Mouse (Mus musculus) liver (tissue): ENCODE results near the gene Prdm5.

ENCODE experiments used
- DNase-seq: peaks from one replicate; pipeline ENCODE4 v3.0.0-alpha.2; 2020; ENCODE audit warnings: mixed read lengths

Gene Prdm5

GRCm38 (mm10) chr6:65834013-65834412 lies 55.2 kb downstream of the Prdm5 start:
- no peak for DNase-seq

- no peak for DNase-seq
Measured at GRCm38 (mm10) chr6:65842579-65842978, 63.8 kb downstream of the Prdm5 start.

GRCm38 (mm10) chr6:65849127-65849526 lies 70.3 kb downstream of the Prdm5 start:
- no peak for DNase-seq

GRCm38 (mm10) chr6:65849687-65850086 lies 70.9 kb downstream of the Prdm5 start:
- DNase-seq = no peak

GRCm38 (mm10) chr6:65850221-65850620 lies 71.4 kb downstream of the Prdm5 start:
- DNase-seq = no peak

GRCm38 (mm10) chr6:65854020-65854419 lies 75.2 kb downstream of the Prdm5 start:
- DNase-seq = no peak

GRCm38 (mm10) chr6:65854585-65854984 lies 75.8 kb downstream of the Prdm5 start:
- no peak for DNase-seq

GRCm38 (mm10) chr6:65860609-65861008 lies 81.8 kb downstream of the Prdm5 start:
- DNase-seq = no peak

- DNase-seq = no peak
Measured at GRCm38 (mm10) chr6:65862836-65863235, 84.0 kb downstream of the Prdm5 start.

GRCm38 (mm10) chr6:65864233-65864632 lies 85.4 kb downstream of the Prdm5 start:
- DNase-seq = no peak

GRCm38 (mm10) chr6:65864919-65865318 lies 86.1 kb downstream of the Prdm5 start:
- no peak for DNase-seq

GRCm38 (mm10) chr6:65865861-65866260 lies 87.1 kb downstream of the Prdm5 start:
- no peak for DNase-seq

- DNase-seq = no peak
Measured at GRCm38 (mm10) chr6:65871754-65872278, 93.0 kb downstream of the Prdm5 start.

- no peak for DNase-seq
Measured at GRCm38 (mm10) chr6:65878300-65878699, 99.5 kb downstream of the Prdm5 start.

- no peak for DNase-seq
Measured at GRCm38 (mm10) chr6:65888835-65889234, 110.0 kb downstream of the Prdm5 start.

GRCm38 (mm10) chr6:65892045-65892660 lies 113.4 kb downstream of the Prdm5 start:
- no peak for DNase-seq

- DNase-seq = no peak
Measured at GRCm38 (mm10) chr6:65906657-65907182, 127.9 kb downstream of the Prdm5 start.

- DNase-seq = no peak
Measured at GRCm38 (mm10) chr6:65915421-65915820, 136.6 kb downstream of the Prdm5 start.

GRCm38 (mm10) chr6:65921703-65922102 lies 142.9 kb downstream of the Prdm5 start:
- DNase-seq = no peak

- DNase-seq = no peak
Measured at GRCm38 (mm10) chr6:65923501-65924084, 144.8 kb downstream of the Prdm5 start.

- DNase-seq = no peak
Measured at GRCm38 (mm10) chr6:65925737-65926333, 147.0 kb downstream of the Prdm5 start.

- no peak for DNase-seq
Measured at GRCm38 (mm10) chr6:65930523-65930922, 151.7 kb downstream of the Prdm5 start.

- DNase-seq = no peak
Measured at GRCm38 (mm10) chr6:65932776-65933175, 154.0 kb downstream of the Prdm5 start.

GRCm38 (mm10) chr6:65933177-65933576 lies 154.4 kb downstream of the Prdm5 start:
- DNase-seq = no peak
